Mouse (Mus musculus): ENCODE data around the gene Cic.

DNA sequence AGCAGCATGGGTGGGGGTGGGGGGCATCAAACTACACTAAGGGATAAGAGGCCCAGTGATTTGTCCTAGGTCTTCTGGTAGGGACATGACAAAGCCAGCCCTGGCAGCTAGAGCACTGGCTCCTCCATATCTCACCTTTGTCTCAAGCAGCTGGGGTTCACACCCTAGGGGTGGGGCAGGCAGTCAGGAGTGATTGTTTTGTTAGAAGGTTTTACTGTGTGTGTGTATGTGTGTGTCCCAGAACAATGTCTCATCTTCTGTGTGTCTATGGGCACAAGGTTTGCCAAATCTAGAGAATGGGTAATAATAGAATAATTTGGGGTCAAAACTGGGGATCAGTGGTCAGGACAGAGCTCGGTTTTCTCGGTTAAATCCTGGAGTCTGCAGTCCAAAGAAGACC is 38.0 kb downstream of the Cic start:
- no peak for TF ChIP-seq POLR2A (IDR thresholded peaks at IDR 0.05; ENCODE audit: control insufficient read depth, extremely low read depth, insufficient read depth, low read length, poor library complexity)
- no peak for TF ChIP-seq CTCF (IDR thresholded peaks at IDR 0.05; ENCODE audit: borderline replicate concordance, control insufficient read depth, extremely low read depth, insufficient read depth, low read length, poor library complexity)

Measured in thymus, adult 2 months (tissue).